Mouse (Mus musculus): ENCODE measurements around the gene Pla2g12b. TPM values are rescaled to one million over a fixed set of nuclear protein-coding genes. Genes with fewer than 3 reads are reported as not detected.

The Pla2g12b gene
- polyA plus RNA-seq (2015; fragmentation: Nextera tagmentation; extraction: Ambion mirVana): 12.7 and 13.1 TPM in 2 replicates

DNA sequence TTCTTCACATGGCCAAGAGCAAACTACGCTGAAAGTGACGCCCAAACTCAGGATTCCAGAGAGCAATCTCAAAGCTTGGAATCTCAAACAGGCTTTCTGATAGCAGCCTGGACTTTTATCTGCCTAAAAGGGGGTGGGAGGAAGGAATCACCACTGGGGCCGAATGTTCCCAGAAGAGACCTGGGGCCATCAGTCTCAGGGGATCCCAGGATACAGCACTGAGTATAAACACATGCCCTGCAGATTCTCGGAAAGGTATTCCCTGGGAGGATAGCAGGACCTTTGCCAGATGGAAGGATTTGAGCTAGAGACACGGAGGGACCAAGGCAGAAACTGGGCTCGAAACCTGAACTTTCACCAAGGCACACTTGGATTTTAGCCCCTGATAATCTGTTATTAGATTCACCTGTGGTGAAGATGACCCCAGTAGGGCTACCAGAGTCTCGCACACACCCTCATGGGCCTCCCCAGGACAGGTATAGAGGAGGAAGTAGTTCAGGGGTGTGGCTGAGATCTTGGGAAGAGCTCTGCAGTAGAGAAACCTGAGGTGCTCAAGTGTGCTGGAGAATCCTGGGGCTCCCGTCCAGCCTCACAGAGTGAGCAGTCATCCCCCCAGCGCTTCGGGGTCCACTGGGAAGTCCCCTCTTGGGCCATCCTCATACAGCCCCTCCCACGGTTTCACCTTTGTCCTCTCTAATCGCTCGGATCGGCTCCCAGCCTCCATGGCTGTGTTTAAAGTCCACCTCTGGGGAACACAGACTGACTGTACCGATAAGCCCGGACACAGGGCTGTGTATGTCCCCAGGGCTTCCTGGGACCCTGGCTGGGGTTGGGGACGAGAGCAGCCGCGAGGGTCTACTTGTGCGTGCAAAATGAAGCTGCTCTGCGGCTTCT, at the start of gene Pla2g12b:
Pla2g12b (plus strand) TSS at position 762 of the 894 bp plus-strand sequence.
- whole genome bisulfite sequencing: 56% methylated on average over 21 of the region's 21 CpGs
- 0 out of 2 replicates have a peak within 1 kb of the TSS, but pooled peaks have one; percentile 0 for H3K4me3 ChIP-seq (replicated peaks; ENCODE audit: low read length)
- no peaks in the 10 kb centered on the region for H3K4me1 ChIP-seq (ENCODE audit: control insufficient read depth, insufficient read depth, low read length)
- H3K27ac ChIP-seq (ENCODE audit: low read length): peak within 1 kb of the TSS; percentile 9; the same call in 1 of the 2 replicates
- H3K4me2 ChIP-seq (ENCODE audit: low read depth, low read length): peak within 1 kb of the TSS; percentile 4
- no peaks in the 10 kb centered on the region for H3K9me3 ChIP-seq (replicated peaks; ENCODE audit: control insufficient read depth, low read length)
- H3K36me3 ChIP-seq (ENCODE audit: control insufficient read depth, insufficient read depth, low read length): no peaks in the 10 kb centered on the region
- peak within 1 kb of the TSS; percentile 17; the same call in 1 of the 2 replicates for H3K9ac ChIP-seq (ENCODE audit: low read length)
- no peaks in the 10 kb centered on the region for H3K27me3 ChIP-seq (ENCODE audit: control insufficient read depth, insufficient read depth, low read length)
- ATAC-seq (ENCODE audit: insufficient read depth, low FRiP score): peak; percentile 71; the same call in 1 of the 2 replicates

GRCm38 (mm10) chr10:59354120-59354519, 49.3 kb upstream of the Pla2g12b start:
- ATAC-seq (ENCODE audit: insufficient read depth, low FRiP score): no peak
- Histone ChIP-seq H3K4me2 (ENCODE audit: low read depth, low read length) (no peak overlapping the region), H3K9ac (ENCODE audit: low read length) (no peak overlapping the region), H3K36me3 (ENCODE audit: control insufficient read depth, insufficient read depth, low read length) (peaks cover 16% of the 10 kb centered on the region; the same call in 1 of the 2 replicates), H3K9me3 (replicated peaks; ENCODE audit: control insufficient read depth, low read length) (no peaks in the 10 kb centered on the region), H3K4me1 (ENCODE audit: control insufficient read depth, insufficient read depth, low read length) (no peaks in the 10 kb centered on the region), H3K27me3 (ENCODE audit: control insufficient read depth, insufficient read depth, low read length) (no peaks in the 10 kb centered on the region), H3K4me3 (replicated peaks; ENCODE audit: low read length) (no peak overlapping the region), H3K27ac (ENCODE audit: low read length) (no peak overlapping the region)
- WGBS: 90% methylated on average over 12 of the region's 12 CpGs

- H3K27me3 ChIP-seq (ENCODE audit: control insufficient read depth, insufficient read depth, low read length): no peaks in the 10 kb centered on the region
- H3K27ac ChIP-seq (ENCODE audit: low read length): no peak overlapping the region
- ATAC-seq (ENCODE audit: insufficient read depth, low FRiP score): no peak
- H3K4me2 ChIP-seq (ENCODE audit: low read depth, low read length): no peak overlapping the region
- no peaks in the 10 kb centered on the region for H3K4me1 ChIP-seq (ENCODE audit: control insufficient read depth, insufficient read depth, low read length)
- H3K9me3 ChIP-seq (replicated peaks; ENCODE audit: control insufficient read depth, low read length): no peaks in the 10 kb centered on the region
- no peak overlapping the region for H3K9ac ChIP-seq (ENCODE audit: low read length)
- H3K36me3 ChIP-seq (ENCODE audit: control insufficient read depth, insufficient read depth, low read length): peaks cover 14% of the 10 kb centered on the region; the same call in 1 of the 2 replicates
- WGBS: 86% methylated on average over 8 of the region's 8 CpGs
- H3K4me3 ChIP-seq (replicated peaks; ENCODE audit: low read length): no peak overlapping the region
Measured at GRCm38 (mm10) chr10:59355020-59355419, 48.4 kb upstream of the Pla2g12b start.

- WGBS: 88% methylated on average over 4 of the region's 4 CpGs
- Histone ChIP-seq H3K36me3 (ENCODE audit: control insufficient read depth, insufficient read depth, low read length) (peaks cover 13% of the 10 kb centered on the region; the same call in 1 of the 2 replicates), H3K4me2 (ENCODE audit: low read depth, low read length) (no peak overlapping the region), H3K4me3 (replicated peaks; ENCODE audit: low read length) (no peak overlapping the region), H3K27me3 (ENCODE audit: control insufficient read depth, insufficient read depth, low read length) (no peaks in the 10 kb centered on the region), H3K9ac (ENCODE audit: low read length) (no peak overlapping the region), H3K4me1 (ENCODE audit: control insufficient read depth, insufficient read depth, low read length) (no peaks in the 10 kb centered on the region), H3K9me3 (replicated peaks; ENCODE audit: control insufficient read depth, low read length) (no peaks in the 10 kb centered on the region), H3K27ac (ENCODE audit: low read length) (no peak overlapping the region)
- ATAC-seq (ENCODE audit: insufficient read depth, low FRiP score): no peak
Measured at GRCm38 (mm10) chr10:59358744-59359143, 44.7 kb upstream of the Pla2g12b start.

DNA sequence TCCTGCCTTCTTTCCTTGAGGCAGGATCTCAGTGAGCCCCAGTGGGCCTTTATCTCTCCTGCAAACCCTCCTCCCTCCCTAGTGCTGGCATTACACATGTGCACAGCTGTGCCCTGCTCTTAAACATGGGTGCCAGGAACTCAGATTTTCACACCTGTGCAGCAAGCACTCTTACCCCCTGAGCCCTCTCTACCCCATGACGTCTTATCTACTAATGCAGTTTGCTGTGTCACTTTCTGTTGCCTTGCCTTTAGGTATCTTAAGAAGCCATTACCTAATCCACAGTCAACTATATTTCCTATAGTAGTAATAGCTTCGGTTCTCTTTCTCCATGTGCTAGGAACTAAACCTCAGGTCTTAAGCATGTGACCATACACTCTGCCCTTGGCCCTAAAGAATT, 40.3 kb upstream of the Pla2g12b start:
- Histone ChIP-seq H3K27me3 (ENCODE audit: control insufficient read depth, insufficient read depth, low read length) (no peaks in the 10 kb centered on the region), H3K27ac (ENCODE audit: low read length) (no peak overlapping the region), H3K36me3 (ENCODE audit: control insufficient read depth, insufficient read depth, low read length) (peaks cover 15% of the 10 kb centered on the region), H3K4me2 (ENCODE audit: low read depth, low read length) (no peak overlapping the region), H3K9me3 (replicated peaks; ENCODE audit: control insufficient read depth, low read length) (no peaks in the 10 kb centered on the region), H3K9ac (ENCODE audit: low read length) (no peak overlapping the region), H3K4me1 (ENCODE audit: control insufficient read depth, insufficient read depth, low read length) (no peaks in the 10 kb centered on the region), H3K4me3 (replicated peaks; ENCODE audit: low read length) (no peak overlapping the region)
- no peak for ATAC-seq (ENCODE audit: insufficient read depth, low FRiP score)
- 81% methylated on average over 2 of the region's 2 CpGs for WGBS

DNA sequence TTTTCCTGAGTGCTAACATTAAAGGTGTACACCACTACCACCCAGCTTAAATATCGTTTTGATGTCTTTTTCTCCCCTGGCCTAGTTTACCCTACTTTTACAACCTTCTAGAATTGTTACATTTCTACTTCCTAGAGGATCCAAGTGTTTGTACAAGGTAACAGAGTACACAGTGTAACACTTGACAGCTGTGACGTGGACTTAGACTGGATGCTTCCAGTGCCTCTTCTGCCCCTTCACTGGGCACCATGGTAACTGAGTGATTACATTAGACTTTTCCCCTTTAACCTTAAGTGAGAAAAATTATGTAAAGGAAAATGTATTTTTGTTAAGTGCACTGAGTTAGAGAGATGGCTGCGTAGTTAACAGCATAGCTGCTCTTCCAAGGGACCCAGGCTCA, 38.9 kb upstream of the Pla2g12b start:
- Histone ChIP-seq H3K36me3 (ENCODE audit: control insufficient read depth, insufficient read depth, low read length) (peaks cover 15% of the 10 kb centered on the region), H3K4me2 (ENCODE audit: low read depth, low read length) (no peak overlapping the region), H3K4me1 (ENCODE audit: control insufficient read depth, insufficient read depth, low read length) (no peaks in the 10 kb centered on the region), H3K27ac (ENCODE audit: low read length) (no peak overlapping the region), H3K9me3 (replicated peaks; ENCODE audit: control insufficient read depth, low read length) (no peaks in the 10 kb centered on the region), H3K27me3 (ENCODE audit: control insufficient read depth, insufficient read depth, low read length) (no peaks in the 10 kb centered on the region), H3K4me3 (replicated peaks; ENCODE audit: low read length) (no peak overlapping the region), H3K9ac (ENCODE audit: low read length) (no peak overlapping the region)
- WGBS: 74% methylated on average over 3 of the region's 3 CpGs
- ATAC-seq (ENCODE audit: insufficient read depth, low FRiP score): no peak

GRCm38 (mm10) chr10:59365804-59366589, 37.5 kb upstream of the Pla2g12b start:
- H3K36me3 ChIP-seq (ENCODE audit: control insufficient read depth, insufficient read depth, low read length): peaks cover 15% of the 10 kb centered on the region
- no peaks in the 10 kb centered on the region for H3K27me3 ChIP-seq (ENCODE audit: control insufficient read depth, insufficient read depth, low read length)
- ATAC-seq (ENCODE audit: insufficient read depth, low FRiP score): no peak
- H3K27ac ChIP-seq (ENCODE audit: low read length): no peak overlapping the region
- H3K9ac ChIP-seq (ENCODE audit: low read length): no peak overlapping the region
- no peak overlapping the region for H3K4me2 ChIP-seq (ENCODE audit: low read depth, low read length)
- 78% methylated on average over 5 of the region's 5 CpGs for WGBS
- no peaks in the 10 kb centered on the region for H3K9me3 ChIP-seq (replicated peaks; ENCODE audit: control insufficient read depth, low read length)
- no peaks in the 10 kb centered on the region for H3K4me1 ChIP-seq (ENCODE audit: control insufficient read depth, insufficient read depth, low read length)
- no peak overlapping the region for H3K4me3 ChIP-seq (replicated peaks; ENCODE audit: low read length)

DNA sequence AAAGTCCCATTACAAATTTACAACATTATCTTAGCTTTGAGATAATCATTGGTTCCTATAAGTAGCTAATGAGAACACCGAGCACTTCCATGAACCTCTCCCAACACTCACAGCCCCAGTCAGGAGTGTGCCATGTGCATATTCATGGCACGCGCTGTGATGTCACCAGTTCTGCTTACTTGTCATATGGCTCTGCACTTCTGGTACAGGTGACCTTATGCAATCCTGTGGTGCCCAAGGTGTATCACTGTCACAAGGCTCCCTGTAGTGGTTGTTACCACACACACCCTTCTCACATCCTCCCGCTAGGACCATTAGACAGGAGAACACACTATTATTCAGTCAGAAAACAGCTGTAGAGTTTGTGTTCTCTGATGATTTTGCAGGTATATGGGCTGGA, 36.7 kb upstream of the Pla2g12b start:
- Histone ChIP-seq H3K27me3 (ENCODE audit: control insufficient read depth, insufficient read depth, low read length) (no peaks in the 10 kb centered on the region), H3K4me1 (ENCODE audit: control insufficient read depth, insufficient read depth, low read length) (no peaks in the 10 kb centered on the region), H3K4me2 (ENCODE audit: low read depth, low read length) (no peak overlapping the region), H3K27ac (ENCODE audit: low read length) (no peak overlapping the region), H3K9ac (ENCODE audit: low read length) (no peak overlapping the region), H3K9me3 (replicated peaks; ENCODE audit: control insufficient read depth, low read length) (no peaks in the 10 kb centered on the region), H3K36me3 (ENCODE audit: control insufficient read depth, insufficient read depth, low read length) (peaks cover 15% of the 10 kb centered on the region), H3K4me3 (replicated peaks; ENCODE audit: low read length) (no peak overlapping the region)
- no peak for ATAC-seq (ENCODE audit: insufficient read depth, low FRiP score)
- 97% methylated on average over 4 of the region's 4 CpGs for WGBS

- H3K36me3 ChIP-seq (ENCODE audit: control insufficient read depth, insufficient read depth, low read length): peaks cover 15% of the 10 kb centered on the region
- no peaks in the 10 kb centered on the region for H3K9me3 ChIP-seq (replicated peaks; ENCODE audit: control insufficient read depth, low read length)
- no peak overlapping the region for H3K27ac ChIP-seq (ENCODE audit: low read length)
- no peaks in the 10 kb centered on the region for H3K27me3 ChIP-seq (ENCODE audit: control insufficient read depth, insufficient read depth, low read length)
- WGBS: 64% methylated on average over 4 of the region's 4 CpGs
- no peaks in the 10 kb centered on the region for H3K4me1 ChIP-seq (ENCODE audit: control insufficient read depth, insufficient read depth, low read length)
- no peak overlapping the region for H3K9ac ChIP-seq (ENCODE audit: low read length)
- H3K4me2 ChIP-seq (ENCODE audit: low read depth, low read length): no peak overlapping the region
- H3K4me3 ChIP-seq (replicated peaks; ENCODE audit: low read length): no peak overlapping the region
- ATAC-seq (ENCODE audit: insufficient read depth, low FRiP score): no peak
Measured at GRCm38 (mm10) chr10:59367206-59367605, 36.3 kb upstream of the Pla2g12b start.

Measured in stomach, embryonic 16.5 days (tissue).